Mouse (Mus musculus) small intestine, adult 2 months (tissue): ENCODE measurements around the gene Slc20a1.

ENCODE experiments used
- CTCF ChIP-seq: fragments of 200-500 bp; IDR thresholded peaks from 2 replicates; pipeline ENCODE4 v1.5.1; 2012; ENCODE audit warnings: low read depth, mild to moderate bottlenecking, control low read depth, inconsistent platforms, low read length, moderate library complexity, mixed read lengths; ENCODE audit not compliant: insufficient replicate concordance, insufficient read length; ENCODE audit errors: extremely low read depth
- POLR2A ChIP-seq: fragments of 200-500 bp; IDR thresholded peaks from 2 replicates; pipeline ENCODE4 v1.6.1; 2012; ENCODE audit warnings: low read depth, mild to moderate bottlenecking, control low read depth, inconsistent platforms, low read length, moderate library complexity

DNA sequence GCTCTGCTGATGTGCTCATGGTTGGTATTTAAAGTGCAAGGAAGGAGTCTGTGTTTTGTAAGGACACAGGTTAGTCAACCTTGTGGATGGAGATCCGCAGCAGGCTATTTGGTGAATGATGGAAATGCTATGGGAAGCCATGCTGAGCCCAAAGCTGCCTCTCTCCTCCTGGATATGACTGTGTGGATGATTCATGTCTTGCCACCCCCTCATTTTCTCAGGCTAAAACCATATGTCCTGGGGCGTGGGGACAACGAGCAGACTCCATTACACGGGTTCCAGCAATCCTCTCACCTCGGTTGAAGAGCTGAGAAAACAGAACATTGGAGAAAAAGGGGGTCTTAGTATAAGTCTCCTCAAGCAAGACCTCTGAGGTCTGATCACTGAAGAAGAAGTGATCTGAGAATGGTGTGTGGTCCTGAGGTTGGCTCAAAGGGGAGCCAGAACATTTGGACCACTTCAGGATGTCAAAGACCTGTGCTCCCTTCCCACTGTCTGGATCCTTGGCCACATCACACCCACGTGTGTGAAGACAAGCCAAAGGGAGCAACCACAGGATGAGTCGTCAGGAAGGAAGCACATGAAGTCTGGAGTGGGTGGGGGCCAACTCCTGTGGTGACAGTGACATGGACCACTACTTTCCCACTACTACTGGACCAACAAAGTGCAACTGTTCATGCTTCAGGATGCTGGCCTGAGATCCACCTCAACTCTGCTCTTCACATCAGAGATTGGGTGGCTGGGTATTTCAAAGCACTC is 6.0 kb upstream of the Slc20a1 start:
- TF ChIP-seq POLR2A, result no peak
- no peak for TF ChIP-seq CTCF
